Mouse (Mus musculus) c-Kit-positive CD71-positive TER-119-negative erythroid progenitor cells, embryonic 14.5 days (primary cell): ENCODE results near the gene G2e3.

ENCODE experiments used
- DNase-seq: peaks from one replicate; pipeline ENCODE4 v3.0.0-alpha.2; 2013; ENCODE audit warnings: low read depth

Gene G2e3

DNA sequence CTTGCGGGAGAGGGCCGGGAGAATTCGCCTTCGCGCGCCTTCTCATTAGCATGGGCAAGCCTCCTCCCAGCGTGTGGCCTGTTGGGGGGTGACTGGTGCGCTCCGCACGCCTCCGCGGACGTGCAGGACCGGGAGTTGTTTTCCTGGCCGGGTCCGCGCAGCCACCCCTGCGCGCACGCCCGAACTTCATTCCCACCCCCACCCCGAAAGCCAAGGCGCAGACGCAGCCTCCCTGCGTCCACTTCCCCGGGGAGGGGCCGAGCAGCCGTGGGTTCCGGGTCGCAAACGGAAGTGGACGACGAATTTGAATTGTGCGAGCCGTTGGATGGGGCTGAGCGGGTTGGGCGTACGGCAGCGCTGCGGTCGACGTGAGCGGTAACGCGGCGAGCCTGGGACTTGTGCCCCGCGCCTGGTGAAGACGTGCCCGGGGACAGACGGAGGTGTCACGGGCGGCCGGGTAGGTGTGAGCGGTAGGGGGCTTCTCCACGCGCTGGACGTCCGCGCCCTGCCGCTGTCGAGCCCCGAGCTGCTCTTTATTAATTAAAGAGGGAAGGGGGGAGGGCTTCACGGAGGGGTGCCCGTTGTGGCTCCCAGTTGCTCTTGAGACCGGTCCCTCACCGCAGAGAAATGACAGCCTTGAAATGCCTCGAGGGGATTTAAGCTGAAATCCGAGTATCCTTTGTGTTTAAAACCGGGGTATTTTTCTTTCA lies at the start of gene G2e3:
Gene G2e3 (plus strand): TSS at position 74 of the 710 bp plus-strand sequence.
- DNase-seq: peak; percentile 67

DNA sequence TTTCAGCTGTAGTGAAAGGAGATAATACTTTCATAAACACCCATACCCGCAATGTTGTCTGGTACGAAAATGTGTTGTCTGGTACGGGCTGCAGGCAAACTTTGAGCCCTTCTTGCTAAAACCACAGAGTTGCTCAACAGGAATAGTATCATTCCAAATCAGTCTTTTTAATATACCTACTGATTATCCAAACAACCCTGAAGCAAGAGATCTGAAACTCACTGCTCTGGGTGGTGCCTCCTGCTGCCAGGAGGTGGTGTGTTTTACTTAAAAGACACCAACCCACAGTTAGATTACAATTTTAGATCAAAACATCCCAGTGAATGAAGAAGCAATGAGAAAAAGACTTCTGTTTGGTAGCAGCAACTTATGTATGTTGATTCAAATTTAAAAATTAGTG lies 24.3 kb upstream of the G2e3 start:
- no peak for DNase-seq

DNA sequence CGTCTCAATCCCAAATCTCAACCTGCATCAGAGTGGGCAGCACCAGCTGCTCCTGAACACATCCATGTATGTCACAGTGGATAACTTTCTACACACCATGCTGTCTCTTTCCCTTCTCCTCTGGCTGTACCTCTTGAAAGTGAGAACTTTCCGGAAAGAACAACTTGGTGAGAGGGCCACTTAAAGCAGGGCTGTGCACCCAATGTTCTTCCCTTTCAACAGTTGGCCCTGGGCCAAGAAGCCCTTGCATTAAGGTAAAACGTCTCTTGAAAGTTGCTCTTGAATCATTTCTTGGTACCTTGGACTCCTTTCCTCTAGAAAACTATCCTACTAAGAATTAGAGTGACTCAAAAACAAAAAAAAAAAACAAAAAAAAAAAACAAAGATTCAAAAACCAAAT lies 21.0 kb upstream of the G2e3 start:
- DNase-seq: no peak

DNA sequence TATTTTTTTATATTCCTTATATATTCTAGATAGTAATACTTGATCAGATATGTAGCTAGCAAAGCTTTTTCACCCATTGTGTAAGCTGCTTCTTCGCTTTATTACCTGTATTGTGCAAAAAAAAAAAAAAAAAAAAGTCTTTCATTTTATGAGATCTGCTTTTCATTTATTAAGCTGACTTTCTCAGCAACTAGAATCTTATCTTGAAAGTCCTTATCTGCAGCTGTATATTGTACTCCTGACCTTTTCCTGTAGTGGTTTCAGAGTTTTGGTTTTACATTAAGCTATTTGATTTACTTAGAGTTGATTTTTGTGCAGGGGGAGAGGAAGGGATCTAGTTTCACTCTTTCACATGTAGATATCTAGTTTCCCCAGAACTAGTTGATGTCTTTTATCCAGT lies 10.8 kb upstream of the G2e3 start:
- DNase-seq: no peak

DNA sequence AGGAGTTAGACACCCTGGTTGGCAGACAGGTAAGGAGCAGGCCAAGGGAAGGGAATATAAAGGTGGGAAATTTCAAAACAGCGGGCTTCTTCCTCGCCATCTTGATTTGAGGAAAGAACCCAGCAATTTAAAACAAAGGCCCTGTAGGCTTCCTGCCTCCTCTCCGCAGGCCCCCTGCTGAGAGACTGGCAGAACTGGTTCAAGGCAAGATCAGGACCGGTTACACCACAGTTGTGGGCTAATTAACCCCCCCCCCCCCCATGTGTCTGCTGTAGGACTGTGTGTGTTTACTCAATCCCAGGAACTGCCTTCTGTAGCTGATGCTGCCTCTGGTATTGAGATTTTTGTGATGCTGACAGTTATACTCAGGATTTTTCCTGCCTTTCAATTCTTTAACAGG lies 1.7 kb upstream of the G2e3 start:
- DNase-seq: no peak

DNA sequence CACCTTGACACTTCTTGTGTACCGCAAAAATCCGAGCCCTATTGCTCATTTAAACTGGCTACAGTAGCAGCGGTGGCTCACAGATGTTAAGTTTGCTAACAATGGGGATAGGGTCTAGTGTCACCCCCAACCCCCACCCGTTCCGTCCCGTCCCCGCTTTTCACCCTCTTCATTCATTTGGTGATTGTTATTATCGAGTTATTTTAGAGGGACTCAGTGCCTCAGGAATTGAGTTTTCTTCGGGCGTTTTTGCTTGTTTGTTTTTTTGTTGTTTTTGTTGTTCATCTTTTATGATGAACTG lies 787 bp downstream of the G2e3 start:
- DNase-seq: no peak

DNA sequence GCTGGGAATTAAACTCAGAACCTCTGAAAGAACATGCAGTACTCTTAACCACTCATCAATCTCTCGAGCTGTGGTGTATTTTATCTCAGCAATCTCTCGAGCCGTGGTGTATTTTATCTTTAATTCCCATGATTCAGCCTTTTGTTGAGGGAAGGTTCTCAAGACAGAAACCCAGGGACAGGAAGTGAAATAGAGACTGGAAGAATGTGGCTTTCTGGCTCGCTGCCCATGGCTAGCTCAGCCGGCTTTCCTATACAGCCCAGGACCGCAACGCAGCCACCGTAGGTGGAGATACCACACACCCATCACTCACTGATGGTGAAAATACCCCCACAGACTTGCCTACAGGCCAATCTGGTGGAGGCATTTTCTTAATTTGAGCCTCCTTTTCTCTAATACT lies 7.4 kb downstream of the G2e3 start:
- no peak for DNase-seq

DNA sequence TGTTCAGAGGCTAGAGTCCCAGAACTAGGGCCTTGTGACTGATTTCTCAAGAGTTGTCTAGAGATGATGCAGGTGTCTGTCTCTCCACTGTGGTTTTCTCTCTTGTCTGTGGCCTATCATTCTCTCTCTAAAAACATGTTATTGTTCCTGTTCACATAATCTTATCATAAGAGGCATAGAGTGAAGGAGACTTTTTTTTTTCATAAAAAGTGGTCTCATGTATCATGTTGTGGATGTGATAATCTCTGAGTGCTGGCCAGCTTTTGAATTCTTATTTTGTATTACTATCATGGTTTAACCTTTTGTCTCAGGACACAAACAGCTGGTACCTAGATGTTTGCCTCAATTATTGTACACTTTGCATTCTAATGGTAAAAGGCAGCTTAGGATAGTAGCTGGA lies 13.4 kb downstream of the G2e3 start:
- DNase-seq: no peak

DNA sequence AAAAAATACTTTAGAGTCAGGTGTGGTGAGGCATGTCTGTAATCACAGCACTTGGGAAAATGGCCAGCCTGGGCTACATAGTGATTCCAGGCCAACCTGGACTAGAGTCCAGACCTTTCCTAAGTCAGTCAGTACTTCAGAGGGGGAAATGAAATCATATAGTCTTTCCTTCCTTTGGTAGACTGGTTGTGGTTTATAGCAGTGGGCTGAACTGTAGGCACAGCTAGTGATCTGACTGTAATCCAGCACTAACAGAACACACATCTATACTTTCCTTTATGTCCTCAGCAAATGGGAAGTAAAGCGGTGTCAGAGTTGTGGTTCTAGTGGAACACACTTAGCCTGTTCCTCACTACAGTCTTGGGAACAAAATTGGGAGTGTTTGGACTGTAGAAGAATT lies 15.0 kb downstream of the G2e3 start:
- no peak for DNase-seq

DNA sequence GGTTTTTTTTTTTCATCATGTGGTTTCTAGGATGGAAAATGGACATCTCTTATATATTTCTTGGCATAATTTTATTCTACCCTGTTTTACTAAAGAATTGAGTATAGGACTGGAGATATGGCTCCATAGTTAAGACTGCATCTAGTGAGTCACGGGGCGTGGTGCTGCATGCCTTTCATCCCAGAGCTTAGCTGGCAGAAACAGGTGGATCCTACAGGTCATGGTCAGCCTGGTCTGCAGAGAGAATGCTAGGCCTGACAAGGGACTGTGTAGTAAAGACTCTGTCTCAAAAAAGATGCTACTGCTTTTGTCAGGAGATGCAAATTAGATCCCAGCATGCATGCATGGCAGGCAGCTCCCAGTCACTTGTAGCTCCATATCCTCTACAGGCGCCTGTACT lies 20.6 kb downstream of the G2e3 start:
- no peak for DNase-seq

DNA sequence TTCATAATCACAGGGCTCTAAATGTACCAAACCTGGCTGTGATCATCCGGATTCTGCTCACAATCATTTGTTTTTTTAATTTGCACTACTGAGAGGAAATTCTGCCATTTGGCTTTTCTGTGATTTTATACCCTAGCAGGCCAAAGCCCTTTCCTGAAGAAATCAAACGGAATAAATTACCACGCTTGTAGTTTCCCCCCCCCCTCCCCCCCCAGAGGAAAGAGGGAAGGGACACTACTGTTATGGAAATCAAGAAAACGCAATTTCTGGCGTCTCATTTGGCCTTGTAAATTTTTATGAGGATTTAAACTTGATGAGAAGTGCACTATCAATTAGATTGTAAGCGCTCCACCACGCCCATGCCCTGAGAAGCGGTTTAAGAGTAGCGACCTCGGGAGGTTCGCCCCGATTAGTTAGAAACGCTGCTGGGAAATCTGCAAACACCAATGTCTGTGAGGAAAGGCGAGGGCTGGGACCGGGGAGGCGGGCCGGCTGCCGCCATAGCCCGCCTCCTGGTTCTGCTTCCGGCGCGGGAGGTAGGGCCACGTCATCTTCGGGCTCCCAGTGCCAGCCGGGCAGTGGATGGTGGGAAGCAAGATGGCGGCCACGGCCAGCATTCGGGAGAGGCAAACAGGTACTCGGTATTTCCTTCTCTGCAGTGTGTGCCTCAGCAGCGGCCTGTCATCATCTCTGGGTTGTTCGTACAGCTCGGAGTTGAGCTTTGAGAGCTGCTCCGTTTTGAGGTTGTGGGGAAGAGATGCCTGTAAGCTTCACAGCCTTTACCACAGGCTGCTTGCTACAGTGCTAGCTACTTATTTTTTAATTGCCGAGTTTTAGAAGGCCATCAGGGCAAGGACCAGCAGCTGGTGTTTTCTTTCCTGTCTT lies 29.4 kb downstream of the G2e3 start, which contains the start of gene Scfd1:
Gene Scfd1 (plus strand): TSS at position 508 of the 885 bp plus-strand sequence.
- peak; percentile 91 for DNase-seq

DNA sequence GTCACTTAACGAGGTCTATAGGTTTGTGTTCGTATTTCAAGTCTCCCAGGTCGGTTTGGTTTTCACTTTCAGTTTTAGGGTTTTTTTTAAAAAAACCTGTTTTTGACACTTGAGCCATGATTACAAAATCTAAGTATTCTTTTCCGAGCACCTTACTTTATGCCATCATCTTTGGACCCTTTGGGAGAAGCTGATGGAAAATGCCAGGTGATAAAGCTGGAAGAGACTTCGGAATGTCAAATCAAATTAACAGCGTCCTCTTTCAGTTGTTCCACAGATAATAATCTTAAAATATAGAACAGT lies 30.0 kb downstream of the G2e3 start:
- peak; percentile 8 for DNase-seq

DNA sequence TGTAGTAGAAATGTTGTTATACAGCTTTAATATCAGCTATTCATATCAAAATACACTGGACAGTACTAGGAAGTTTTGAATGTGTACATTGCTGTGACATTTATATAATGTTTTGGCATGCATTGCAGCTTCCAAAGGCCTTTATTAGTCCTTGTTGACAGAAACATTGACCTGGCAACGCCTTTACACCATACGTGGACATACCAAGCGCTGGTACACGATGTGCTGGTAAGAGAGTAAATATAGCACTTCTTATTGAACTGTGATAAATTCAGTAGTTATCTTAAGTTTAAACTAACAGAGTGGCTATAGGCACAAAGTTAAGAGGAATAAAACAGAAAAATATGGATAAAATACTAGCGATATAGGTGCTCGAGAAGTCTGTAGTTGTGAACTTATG lies 52.0 kb downstream of the G2e3 start:
- DNase-seq: no peak

DNA sequence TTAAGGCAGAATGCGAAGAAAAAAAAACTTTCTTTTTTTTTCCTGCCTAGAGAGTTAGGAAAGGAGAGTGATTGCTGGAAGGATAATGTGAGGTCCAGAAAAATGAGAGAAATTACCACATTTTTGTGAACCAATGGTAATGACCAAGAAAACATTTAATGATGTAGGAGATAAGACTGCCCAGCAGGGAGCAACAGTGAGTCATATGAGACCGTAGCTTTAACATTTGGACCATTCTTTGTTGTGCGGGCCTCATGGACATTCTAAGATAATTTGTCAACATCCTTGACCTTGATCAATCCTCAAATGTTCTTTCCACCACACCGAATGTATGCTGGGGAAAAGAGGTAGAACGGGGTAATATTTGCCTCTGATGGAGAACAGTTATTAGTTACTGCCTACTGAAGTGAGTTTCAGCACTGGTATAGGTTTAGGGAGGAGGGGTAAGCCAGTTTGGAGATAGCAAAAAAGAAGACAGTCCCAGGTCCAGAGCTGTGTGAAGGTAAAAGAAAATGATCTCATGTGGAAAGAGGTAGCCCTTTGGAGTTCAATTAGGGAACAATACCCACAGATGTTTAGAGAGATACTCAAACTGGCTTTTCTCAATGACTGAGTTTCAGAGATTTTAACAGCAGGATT lies 54.3 kb downstream of the G2e3 start:
- no peak for DNase-seq

DNA sequence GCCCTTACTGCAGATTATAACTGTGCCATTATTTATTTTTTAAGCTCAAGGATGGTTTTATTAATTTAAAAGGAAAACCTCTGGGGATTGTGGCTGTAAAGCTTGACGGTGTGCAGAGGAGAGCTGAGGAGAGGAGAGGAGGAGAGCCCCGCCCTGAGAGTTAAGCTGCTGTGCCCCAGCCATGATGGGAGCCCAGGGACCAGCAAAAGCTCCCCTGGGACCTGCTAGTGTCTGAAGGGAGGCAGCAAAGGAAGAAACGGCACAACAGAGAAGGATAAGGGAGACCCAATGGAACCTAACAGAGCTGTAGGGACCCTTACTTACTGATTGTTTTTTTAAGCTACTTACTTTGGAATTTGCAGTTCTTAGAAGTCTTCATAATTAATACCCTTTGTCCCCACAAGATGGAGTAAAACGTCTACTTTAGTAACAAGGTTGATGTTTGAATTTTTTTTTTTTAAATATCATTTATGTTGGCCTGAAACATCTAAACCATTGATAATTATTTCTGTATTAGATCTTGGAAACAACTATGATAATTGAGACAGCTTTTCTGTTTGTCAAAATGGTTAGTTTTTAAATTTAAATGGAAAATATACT lies 56.2 kb downstream of the G2e3 start:
- peak; percentile 14 for DNase-seq

DNA sequence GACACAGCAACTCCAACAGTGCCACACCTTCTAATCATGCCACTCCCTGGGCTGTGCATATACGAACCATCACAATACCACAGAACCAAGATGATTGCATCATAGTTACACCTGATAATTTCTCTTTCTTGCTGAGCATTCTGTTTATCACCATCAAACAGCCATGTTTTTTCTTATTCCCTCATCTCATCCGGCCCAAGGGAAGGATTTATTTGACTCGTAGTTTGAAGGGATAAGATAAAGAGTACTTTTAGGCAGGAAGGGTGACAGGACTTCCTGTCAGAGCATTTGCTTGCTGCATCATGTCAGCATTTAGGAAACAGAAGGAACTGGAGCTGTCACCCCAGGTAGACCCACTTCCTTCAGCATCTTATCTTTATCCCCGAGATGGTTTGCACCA lies 63.5 kb downstream of the G2e3 start:
- no peak for DNase-seq
